Mouse (Mus musculus) thymus, adult 2 months (tissue): ENCODE measurements around the gene Ttc23. TPM values are rescaled to one million over a fixed set of nuclear protein-coding genes. Genes with fewer than 3 reads are reported as not detected.

ENCODE experiments used
- DNase-seq: peaks from one replicate; pipeline ENCODE4 v3.0.0; 2021
- H3K27ac ChIP-seq: fragments of 200-500 bp; 2 replicates; pipeline ENCODE4 v1.5.1; 2012; ENCODE audit warnings: low read length, control low read depth; ENCODE audit not compliant: control insufficient read depth, insufficient read depth
- H3K27me3 ChIP-seq: fragments of 200-500 bp; 2 replicates; pipeline ENCODE4 v1.6.1; 2012; ENCODE audit warnings: mild to moderate bottlenecking, low read length, moderate library complexity, mixed read lengths; ENCODE audit not compliant: control insufficient read depth, insufficient read depth
- H3K36me3 ChIP-seq: fragments of 200-500 bp; 2 replicates; pipeline ENCODE4 v1.6.1; 2012; ENCODE audit warnings: mild to moderate bottlenecking, low read length, moderate library complexity; ENCODE audit not compliant: control insufficient read depth, insufficient read depth
- H3K4me1 ChIP-seq: fragments of 200-500 bp; replicated peaks from 2 replicates; pipeline ENCODE4 v1.6.1; 2012; ENCODE audit warnings: low read length; ENCODE audit not compliant: control insufficient read depth, insufficient read depth
- H3K4me3 ChIP-seq: fragments of 200-500 bp; 2 replicates; pipeline ENCODE4 v1.5.1; 2012; ENCODE audit warnings: mild to moderate bottlenecking, low read length, control low read depth, moderate library complexity; ENCODE audit not compliant: control insufficient read depth, insufficient read depth
- CTCF ChIP-seq: fragments of 200-500 bp; IDR thresholded peaks from 2 replicates; pipeline ENCODE4 v1.5.1; 2012; ENCODE audit warnings: mild to moderate bottlenecking, control low read depth, low read length, moderate library complexity, borderline replicate concordance; ENCODE audit not compliant: control insufficient read depth, poor library complexity, insufficient read depth; ENCODE audit errors: extremely low read depth
- POLR2A ChIP-seq: fragments of 200-500 bp; IDR thresholded peaks from 2 replicates; pipeline ENCODE4 v1.6.1; 2012; ENCODE audit warnings: mild to moderate bottlenecking, low read length, control low read depth, moderate library complexity; ENCODE audit not compliant: control insufficient read depth, poor library complexity, insufficient read depth; ENCODE audit errors: extremely low read depth
- WGBS: fragments of 180-500 bp; shearing (Covaris S2); methylation state at CpG from one replicate; pipeline ENCODE4 v1.1.7; 2018; 5-methylcytosine and 5-hydroxymethylcytosine counted together
- polyA plus RNA-seq: library from polyadenylated mRNA; depleted of rRNA; stranded (reverse); fragments of >200 nt; gene quantifications from 2 replicates; pipeline ENCODE4 v1.2.3, GENCODE M21; 2012

Gene Ttc23
- polyA plus RNA-seq, 1 experiment: 4.5 TPM

- TF ChIP-seq POLR2A (no peak), CTCF (no peak)
- 0 out of 2 replicates have a peak, but pooled peaks cover 6% of the 10 kb centered on the region for H3K36me3 ChIP-seq
- H3K27me3 ChIP-seq: no peaks in the 10 kb centered on the region
- H3K27ac ChIP-seq: no peak overlapping the region
- DNase-seq: no peak
- no peak overlapping the region for H3K4me3 ChIP-seq
- 93% methylated on average over 9 of the region's 9 CpGs for WGBS
- peaks cover 2% of the 10 kb centered on the region; the same call in 1 of the 2 replicates for H3K4me1 ChIP-seq
These were observed 4.3 kb upstream of the Ttc23 start for GRCm38 (mm10) chr7:67642955-67643354.

- Histone ChIP-seq H3K27me3 (no peaks in the 10 kb centered on the region), H3K36me3 (0 out of 2 replicates have a peak, but pooled peaks cover 6% of the 10 kb centered on the region), H3K27ac (no peak overlapping the region), H3K4me1 (peaks cover 2% of the 10 kb centered on the region; the same call in 1 of the 2 replicates), H3K4me3 (no peak overlapping the region)
- DNase-seq: no peak
- no peak for TF ChIP-seq POLR2A
- WGBS: 32% methylated on average over 8 of the region's 8 CpGs
These were observed 2.9 kb upstream of the Ttc23 start for GRCm38 (mm10) chr7:67644291-67644690.

- peak; percentile 91 for TF ChIP-seq POLR2A
- peak; percentile 56; the same call in 1 of the 2 replicates for TF ChIP-seq CTCF
- Histone ChIP-seq H3K4me1 (peaks cover 2% of the 10 kb centered on the region; the same call in 1 of the 2 replicates), H3K36me3 (0 out of 2 replicates have a peak, but pooled peaks cover 6% of the 10 kb centered on the region), H3K27ac (peak within 1 kb of the TSS; percentile 93), H3K27me3 (no peaks in the 10 kb centered on the region), H3K4me3 (peak within 1 kb of the TSS; percentile 86)
- WGBS: under 1% methylated on average over 54 of the region's 55 CpGs
- DNase-seq: peak; percentile 99
These were observed 2.2 kb upstream of the Ttc23 start, which contains the start of gene Lrrc28 for GRCm38 (mm10) chr7:67644833-67645680. Gene Lrrc28, minus strand, starts transcription at chr7:67645268.

DNA sequence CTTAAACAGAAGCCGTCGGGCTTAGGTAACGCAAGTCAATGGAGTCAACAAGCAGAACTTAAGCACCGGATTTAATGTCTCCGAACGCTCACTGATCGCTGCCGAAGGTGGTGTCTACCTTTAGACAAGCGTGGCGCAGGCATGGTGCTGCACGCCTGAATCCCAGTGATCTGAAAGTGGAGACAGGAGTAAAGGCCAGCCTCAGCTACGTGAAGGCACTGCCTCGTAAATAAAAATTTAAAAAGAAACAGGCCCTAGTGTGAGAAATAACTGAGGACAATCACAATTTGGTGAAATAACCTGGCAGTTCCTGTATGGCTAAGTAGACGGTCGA, 1.6 kb upstream of the Ttc23 start:
- Histone ChIP-seq H3K4me3 (peak overlapping the region; percentile 86), H3K27ac (peak overlapping the region; percentile 93), H3K36me3 (0 out of 2 replicates have a peak, but pooled peaks cover 2% of the 10 kb centered on the region), H3K27me3 (no peaks in the 10 kb centered on the region), H3K4me1 (peaks cover 2% of the 10 kb centered on the region; the same call in 1 of the 2 replicates)
- WGBS: under 1% methylated on average over 15 of the region's 15 CpGs
- no peak for DNase-seq
- TF ChIP-seq CTCF (no peak), POLR2A (no peak)

GRCm38 (mm10) chr7:67646131-67646530, 1.1 kb upstream of the Ttc23 start:
- H3K27me3 ChIP-seq: no peaks in the 10 kb centered on the region
- 38% methylated on average over 6 of the region's 6 CpGs for WGBS
- H3K27ac ChIP-seq: no peak overlapping the region; the same call in 1 of the 2 replicates
- H3K36me3 ChIP-seq: no peaks in the 10 kb centered on the region
- DNase-seq: no peak
- TF ChIP-seq CTCF (no peak), POLR2A (no peak)
- H3K4me1 ChIP-seq: peaks cover 2% of the 10 kb centered on the region; the same call in 1 of the 2 replicates
- no peak overlapping the region for H3K4me3 ChIP-seq

DNA sequence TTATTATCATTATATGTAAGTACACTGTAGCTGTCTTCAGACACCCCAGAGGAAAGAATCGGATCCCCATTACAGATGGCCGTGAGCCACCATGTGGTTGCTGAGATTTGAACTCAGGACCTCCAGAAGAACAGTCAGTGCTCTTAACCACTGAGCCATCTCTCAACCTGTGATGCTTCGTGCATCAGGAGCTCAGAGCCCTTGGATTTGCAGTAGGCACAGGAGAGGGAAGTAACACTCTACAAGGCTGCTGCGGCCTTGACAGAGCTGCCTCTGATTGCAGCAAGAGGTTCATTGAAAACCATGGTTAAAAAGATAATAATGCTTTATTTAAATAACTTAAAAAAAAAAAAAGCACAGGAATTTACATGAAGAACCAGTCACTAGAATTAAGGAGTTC, 1.2 kb downstream of the Ttc23 start:
- TF ChIP-seq CTCF (no peak), POLR2A (no peak)
- DNase-seq: no peak
- no peak overlapping the region for H3K27ac ChIP-seq
- H3K4me3 ChIP-seq: no peak overlapping the region
- H3K27me3 ChIP-seq: no peaks in the 10 kb centered on the region
- no peaks in the 10 kb centered on the region for H3K36me3 ChIP-seq
- H3K4me1 ChIP-seq: 0 out of 2 replicates have a peak, but pooled peaks cover 2% of the 10 kb centered on the region
- WGBS: 90% methylated on average over 4 of the region's 4 CpGs

DNA sequence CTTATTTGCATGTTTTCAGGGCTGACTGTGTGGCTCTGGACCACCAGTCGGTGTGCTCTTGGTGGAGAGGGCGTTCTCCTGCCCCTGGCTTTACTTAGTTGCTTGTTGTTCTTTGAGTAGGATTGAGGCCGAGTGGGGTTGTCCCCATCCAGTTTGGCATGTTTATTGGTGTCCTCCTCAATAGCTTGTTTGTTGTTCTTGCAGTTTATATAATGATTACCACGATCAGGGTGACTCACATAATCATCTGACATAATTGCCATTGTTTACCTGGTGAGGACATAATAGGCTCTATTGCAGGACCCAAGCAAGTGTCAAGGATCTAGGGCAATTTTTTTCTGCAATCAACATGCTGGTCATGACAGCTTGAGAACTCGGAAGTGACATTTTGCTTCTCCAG, 5.0 kb downstream of the Ttc23 start:
- 87% methylated on average over 5 of the region's 5 CpGs for WGBS
- no peak for TF ChIP-seq CTCF
- no peak for TF ChIP-seq POLR2A
- no peak for DNase-seq
- Histone ChIP-seq H3K27ac (no peak overlapping the region), H3K4me3 (no peak overlapping the region), H3K27me3 (no peaks in the 10 kb centered on the region), H3K4me1 (no peaks in the 10 kb centered on the region), H3K36me3 (no peaks in the 10 kb centered on the region)
